Mouse (Mus musculus): ENCODE results near the gene Pip5kl1. TPM values are rescaled to one million over a fixed set of nuclear protein-coding genes. Genes with fewer than 3 reads are reported as not detected.

Pip5kl1 gene
- polyA plus RNA-seq, 1 experiment from 2014 or later: 0.08 TPM

DNA sequence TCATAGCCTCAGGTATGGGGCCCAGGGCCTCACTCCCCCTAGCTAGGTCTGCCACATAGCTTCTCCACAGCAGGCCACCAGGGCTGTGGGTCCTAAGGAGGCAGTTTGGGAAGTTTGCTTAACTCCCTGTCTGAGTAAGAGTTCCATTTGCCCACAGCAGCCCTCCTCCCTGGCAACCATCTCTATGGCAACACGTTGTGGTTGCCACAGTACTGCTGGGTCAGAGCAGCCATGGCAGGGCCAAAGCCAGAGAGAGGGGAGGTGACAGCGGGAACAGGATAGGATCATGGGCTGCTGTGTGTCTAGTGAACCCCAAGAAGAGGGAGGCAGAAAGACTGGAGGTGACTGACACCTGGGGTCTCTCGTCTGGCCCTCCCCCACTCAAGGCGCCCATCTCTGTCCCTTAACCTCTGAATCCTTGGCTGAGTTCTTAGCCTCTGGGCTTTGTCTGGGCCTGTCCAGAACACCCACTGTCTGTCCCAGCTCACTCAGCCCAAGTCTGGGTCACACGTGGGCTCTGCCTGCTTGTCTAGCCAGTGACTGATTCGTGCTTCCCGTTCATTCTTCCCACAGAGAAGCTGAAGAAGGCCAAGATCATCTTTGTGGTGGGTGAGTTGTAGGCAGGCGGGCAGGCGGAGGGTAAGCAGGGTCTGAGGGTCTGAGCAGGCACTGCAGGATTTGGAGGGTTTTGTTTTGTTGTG, 54.8 kb downstream of the Pip5kl1 start:
- DNase-seq (ENCODE audit: low spot score) (peak; percentile 78), ATAC-seq (ENCODE audit: low FRiP score, low TSS enrichment) (peak; percentile 33)
- Histone ChIP-seq H3K9ac (ENCODE audit: low read length) (peak overlapping the region; percentile 38), H3K4me2 (replicated peaks; ENCODE audit: low read depth) (no peak overlapping the region), H3K27ac (replicated peaks) (peak overlapping the region; percentile 75), H3K4me1 (replicated peaks; ENCODE audit: control insufficient read depth, insufficient read depth) (0 out of 2 replicates have a peak, but pooled peaks cover 9% of the 10 kb centered on the region), H3K4me3 (ENCODE audit: low read depth, low read length) (no peak overlapping the region), H3K9me3 (ENCODE audit: control insufficient read depth, low read length) (no peaks in the 10 kb centered on the region), H3K27me3 (ENCODE audit: control insufficient read depth, insufficient read depth, low read length) (no peaks in the 10 kb centered on the region), H3K36me3 (ENCODE audit: control insufficient read depth, insufficient read depth, low read length) (no peaks in the 10 kb centered on the region)
- TF ChIP-seq EP300 (optimal IDR thresholded peaks at IDR 0.05): no peak
- WGBS: 54% methylated on average over 9 of the region's 9 CpGs

DNA sequence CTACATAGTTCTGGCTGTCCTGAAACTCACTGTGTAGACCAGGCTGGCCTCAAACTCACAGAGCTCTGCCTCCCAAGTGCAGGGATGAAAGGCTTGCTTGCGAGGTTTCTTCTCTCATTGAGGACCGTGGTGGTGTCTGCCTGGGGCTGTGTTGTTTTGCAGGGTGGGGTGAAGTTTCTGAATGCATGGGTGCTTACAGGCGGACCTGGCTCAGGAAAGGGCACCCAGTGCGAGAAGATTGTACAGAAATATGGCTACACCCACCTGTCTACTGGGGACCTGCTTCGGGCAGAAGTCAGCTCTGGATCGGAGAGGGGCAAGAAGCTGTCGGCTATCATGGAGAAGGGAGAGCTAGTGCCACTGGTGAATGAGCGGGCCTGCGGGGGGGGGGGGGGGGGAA, 55.4 kb downstream of the Pip5kl1 start:
- DNase-seq (ENCODE audit: low spot score) (no peak), ATAC-seq (ENCODE audit: low FRiP score, low TSS enrichment) (no peak)
- Histone ChIP-seq H3K4me2 (replicated peaks; ENCODE audit: low read depth) (no peak overlapping the region), H3K4me1 (replicated peaks; ENCODE audit: control insufficient read depth, insufficient read depth) (0 out of 2 replicates have a peak, but pooled peaks cover 9% of the 10 kb centered on the region), H3K27me3 (ENCODE audit: control insufficient read depth, insufficient read depth, low read length) (no peaks in the 10 kb centered on the region), H3K27ac (replicated peaks) (no peak overlapping the region), H3K9ac (ENCODE audit: low read length) (no peak overlapping the region), H3K4me3 (ENCODE audit: low read depth, low read length) (no peak overlapping the region), H3K9me3 (ENCODE audit: control insufficient read depth, low read length) (no peaks in the 10 kb centered on the region), H3K36me3 (ENCODE audit: control insufficient read depth, insufficient read depth, low read length) (no peaks in the 10 kb centered on the region)
- TF ChIP-seq CTCF (IDR thresholded peaks at IDR 0.05; ENCODE audit: low read depth): no peak
- TF ChIP-seq EP300 (optimal IDR thresholded peaks at IDR 0.05): no peak
- 82% methylated on average over 7 of the region's 9 CpGs for WGBS

DNA sequence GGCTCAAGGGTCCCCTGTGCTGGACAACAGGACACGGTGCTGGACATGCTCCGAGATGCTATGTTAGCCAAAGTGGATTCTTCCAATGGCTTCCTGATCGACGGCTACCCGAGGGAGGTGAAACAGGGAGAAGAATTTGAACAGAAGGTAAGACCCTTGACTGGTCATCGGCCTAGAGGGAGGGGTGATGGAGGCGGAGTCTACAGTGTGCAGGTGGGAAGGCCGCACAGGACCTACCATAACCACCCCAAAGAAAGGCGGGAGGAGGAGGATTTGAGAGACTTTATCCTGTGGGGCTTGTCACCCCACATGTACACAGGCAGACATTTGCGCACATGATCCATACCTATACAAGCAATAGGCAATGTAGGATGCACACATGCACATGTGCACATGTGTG, 56.4 kb downstream of the Pip5kl1 start:
- TF ChIP-seq CTCF (IDR thresholded peaks at IDR 0.05; ENCODE audit: low read depth): no peak
- no peak for TF ChIP-seq EP300 (optimal IDR thresholded peaks at IDR 0.05)
- no peak for ATAC-seq (ENCODE audit: low FRiP score, low TSS enrichment)
- no peak overlapping the region for H3K9ac ChIP-seq (ENCODE audit: low read length)
- H3K36me3 ChIP-seq (ENCODE audit: control insufficient read depth, insufficient read depth, low read length): no peaks in the 10 kb centered on the region
- H3K4me1 ChIP-seq (replicated peaks; ENCODE audit: control insufficient read depth, insufficient read depth): 0 out of 2 replicates have a peak, but pooled peaks cover 5% of the 10 kb centered on the region
- no peak overlapping the region for H3K4me2 ChIP-seq (replicated peaks; ENCODE audit: low read depth)
- WGBS: 83% methylated on average over 10 of the region's 10 CpGs
- no peak overlapping the region for H3K4me3 ChIP-seq (ENCODE audit: low read depth, low read length)
- no peaks in the 10 kb centered on the region for H3K27me3 ChIP-seq (ENCODE audit: control insufficient read depth, insufficient read depth, low read length)
- no peak for DNase-seq (ENCODE audit: low spot score)
- no peak overlapping the region for H3K27ac ChIP-seq (replicated peaks)
- H3K9me3 ChIP-seq (ENCODE audit: control insufficient read depth, low read length): no peaks in the 10 kb centered on the region

DNA sequence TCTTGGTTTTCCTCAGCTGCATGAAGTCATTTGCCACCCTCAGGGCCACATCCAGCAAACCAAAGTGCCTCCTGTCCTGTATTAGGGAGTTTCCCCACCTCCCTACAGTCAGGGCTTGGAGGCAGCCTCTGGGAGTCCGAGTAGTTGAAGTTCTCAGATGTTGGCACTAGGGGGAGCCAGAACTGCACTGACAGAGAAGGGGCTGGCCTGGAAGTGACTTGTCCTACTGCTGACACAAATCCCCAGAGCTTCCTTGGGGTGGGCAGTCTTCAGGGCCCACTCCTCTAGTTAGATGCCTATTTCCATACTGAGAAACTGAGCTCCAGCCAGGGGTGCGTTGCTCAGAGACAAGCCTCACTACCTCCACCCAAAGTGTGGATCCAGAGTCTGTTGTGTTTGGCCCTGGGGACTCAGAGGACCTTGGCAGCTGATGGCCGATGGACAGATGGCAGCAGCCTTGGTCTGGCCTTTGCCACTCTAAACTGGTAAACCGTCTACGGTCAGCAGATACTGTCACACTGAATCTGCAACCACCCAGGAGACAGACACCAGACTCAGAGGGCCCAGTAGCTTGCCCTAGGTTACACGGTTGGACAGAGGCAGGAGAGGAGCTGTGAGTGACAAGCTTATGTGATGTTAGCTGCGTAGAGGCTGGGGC, 57.3 kb downstream of the Pip5kl1 start:
- WGBS: 42% methylated on average over 7 of the region's 7 CpGs
- H3K9me3 ChIP-seq (ENCODE audit: control insufficient read depth, low read length): no peaks in the 10 kb centered on the region
- peak; percentile 85 for DNase-seq (ENCODE audit: low spot score)
- no peak overlapping the region for H3K9ac ChIP-seq (ENCODE audit: low read length)
- H3K36me3 ChIP-seq (ENCODE audit: control insufficient read depth, insufficient read depth, low read length): no peaks in the 10 kb centered on the region
- no peak overlapping the region for H3K4me2 ChIP-seq (replicated peaks; ENCODE audit: low read depth)
- 0 out of 2 replicates have a peak, but pooled peaks cover 5% of the 10 kb centered on the region for H3K4me1 ChIP-seq (replicated peaks; ENCODE audit: control insufficient read depth, insufficient read depth)
- no peak for TF ChIP-seq EP300 (optimal IDR thresholded peaks at IDR 0.05)
- peak; percentile 97 for TF ChIP-seq CTCF (IDR thresholded peaks at IDR 0.05; ENCODE audit: low read depth)
- 0 out of 2 replicates have a peak overlapping the region, but pooled peaks have one; percentile 40 for H3K27ac ChIP-seq (replicated peaks)
- no peak overlapping the region for H3K4me3 ChIP-seq (ENCODE audit: low read depth, low read length)
- ATAC-seq (ENCODE audit: low FRiP score, low TSS enrichment): peak; percentile 33; the same call in 1 of the 2 replicates
- no peaks in the 10 kb centered on the region for H3K27me3 ChIP-seq (ENCODE audit: control insufficient read depth, insufficient read depth, low read length)

Other genes with a start within 250 kb of the Pip5kl1 start
- 14.0 and 16.1 TPM in 2 replicates for gene Ciz1, start 222.5 kb upstream of the Pip5kl1 start, polyA plus RNA-seq (2015; fragmentation: Nextera tagmentation; extraction: Ambion mirVana)
- gene Dnm1, start 221.5 kb upstream of the Pip5kl1 start, polyA plus RNA-seq (2015; fragmentation: Nextera tagmentation; extraction: Ambion mirVana): 5.6 and 6.2 TPM in 2 replicates
- 85.0 and 90.1 TPM in 2 replicates for gene 1110008P14Rik, start 192.9 kb upstream of the Pip5kl1 start, polyA plus RNA-seq (2015; fragmentation: Nextera tagmentation; extraction: Ambion mirVana)
- gene Lcn2, start 186.5 kb upstream of the Pip5kl1 start, polyA plus RNA-seq (2015; fragmentation: Nextera tagmentation; extraction: Ambion mirVana): 1.8 TPM in 2 replicates
- 31.6 and 33.0 TPM in 2 replicates for gene Ptges2, start 178.9 kb upstream of the Pip5kl1 start, polyA plus RNA-seq (2015; fragmentation: Nextera tagmentation; extraction: Ambion mirVana)
- gene Naif1, start 124.3 kb upstream of the Pip5kl1 start, polyA plus RNA-seq (2015; fragmentation: Nextera tagmentation; extraction: Ambion mirVana): 2.5 and 2.6 TPM in 2 replicates
- gene Slc25a25, start 123.4 kb upstream of the Pip5kl1 start, polyA plus RNA-seq (2015; fragmentation: Nextera tagmentation; extraction: Ambion mirVana): 11.1 and 11.5 TPM in 2 replicates
- 16.6 and 20.2 TPM in 2 replicates for gene Fam102a, start 39.5 kb upstream of the Pip5kl1 start, polyA plus RNA-seq (2015; fragmentation: Nextera tagmentation; extraction: Ambion mirVana)
- gene Dpm2, start 3.9 kb upstream of the Pip5kl1 start, polyA plus RNA-seq (2015; fragmentation: Nextera tagmentation; extraction: Ambion mirVana): 87.5 and 91.8 TPM in 2 replicates
- not detected in 2 replicates for gene 9430097D07Rik, start 887 bp downstream of the Pip5kl1 start, polyA plus RNA-seq (2015; fragmentation: Nextera tagmentation; extraction: Ambion mirVana)
- 7.4 and 7.7 TPM in 2 replicates for gene St6galnac4, start 12.3 kb downstream of the Pip5kl1 start, polyA plus RNA-seq (2015; fragmentation: Nextera tagmentation; extraction: Ambion mirVana)
- 9.1 and 11.3 TPM in 2 replicates for gene St6galnac6, start 24.9 kb downstream of the Pip5kl1 start, polyA plus RNA-seq (2015; fragmentation: Nextera tagmentation; extraction: Ambion mirVana)
- gene Ak1, start 47.0 kb downstream of the Pip5kl1 start, polyA plus RNA-seq (2015; fragmentation: Nextera tagmentation; extraction: Ambion mirVana): 21.8 and 26.1 TPM in 2 replicates
- gene Eng, start 71.8 kb downstream of the Pip5kl1 start, polyA plus RNA-seq (2015; fragmentation: Nextera tagmentation; extraction: Ambion mirVana): 23.0 and 23.3 TPM in 2 replicates
- 15.1 and 17.3 TPM in 2 replicates for gene Fpgs, start 129.3 kb downstream of the Pip5kl1 start, polyA plus RNA-seq (2015; fragmentation: Nextera tagmentation; extraction: Ambion mirVana)
- gene Cdk9, start 138.3 kb downstream of the Pip5kl1 start, polyA plus RNA-seq (2015; fragmentation: Nextera tagmentation; extraction: Ambion mirVana): 55.8 and 57.8 TPM in 2 replicates
- gene Sh2d3c, start 146.3 kb downstream of the Pip5kl1 start, polyA plus RNA-seq (2015; fragmentation: Nextera tagmentation; extraction: Ambion mirVana): 7.7 and 8.4 TPM in 2 replicates
- not detected in 2 replicates for gene 6330409D20Rik, start 166.2 kb downstream of the Pip5kl1 start, polyA plus RNA-seq (2015; fragmentation: Nextera tagmentation; extraction: Ambion mirVana)
- gene Tor2a, start 182.4 kb downstream of the Pip5kl1 start, polyA plus RNA-seq (2015; fragmentation: Nextera tagmentation; extraction: Ambion mirVana): 45.9 and 50.3 TPM in 2 replicates
- gene Ttc16, start 200.8 kb downstream of the Pip5kl1 start, polyA plus RNA-seq (2015; fragmentation: Nextera tagmentation; extraction: Ambion mirVana): 0.05 and 0.06 TPM in 2 replicates
- 7.6 and 10.1 TPM in 2 replicates for gene Ptrh1, start 201.0 kb downstream of the Pip5kl1 start, polyA plus RNA-seq (2015; fragmentation: Nextera tagmentation; extraction: Ambion mirVana)
- gene Cfap157, start 209.6 kb downstream of the Pip5kl1 start, polyA plus RNA-seq (2015; fragmentation: Nextera tagmentation; extraction: Ambion mirVana): 0.63 and 1.1 TPM in 2 replicates